Mouse (Mus musculus): ENCODE data around the gene Cdc42bpb. TPM values are rescaled to one million over a fixed set of nuclear protein-coding genes. Genes with fewer than 3 reads are reported as not detected.

The Cdc42bpb gene
- polyA plus RNA-seq, 2 experiments from 2014 or later: 0.32 to 0.43 TPM

- no peak for ATAC-seq
Observed at GRCm38 (mm10) chr12:111385883-111386641, 8.5 kb upstream of the Cdc42bpb start.

DNA sequence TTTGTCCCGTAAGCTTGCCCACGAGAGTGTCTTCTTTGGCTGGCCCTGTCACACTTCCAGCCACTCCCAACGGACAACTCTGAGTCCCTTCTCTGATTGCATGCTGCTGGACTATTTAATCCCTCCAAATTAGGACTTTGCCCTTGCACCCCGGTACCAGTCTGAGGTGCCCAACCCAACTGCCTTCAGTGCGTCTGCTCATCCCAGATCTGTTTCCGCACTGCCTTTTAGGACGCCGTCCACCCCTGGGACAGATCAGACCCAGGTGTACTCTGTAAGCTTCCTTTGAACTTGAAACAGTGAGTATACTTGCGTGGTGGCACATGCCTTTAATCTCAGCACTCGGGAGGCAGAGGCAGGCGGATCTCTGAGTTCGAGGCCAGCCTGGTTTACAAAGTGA lies 1.3 kb upstream of the Cdc42bpb start:
- ATAC-seq: no peak

DNA sequence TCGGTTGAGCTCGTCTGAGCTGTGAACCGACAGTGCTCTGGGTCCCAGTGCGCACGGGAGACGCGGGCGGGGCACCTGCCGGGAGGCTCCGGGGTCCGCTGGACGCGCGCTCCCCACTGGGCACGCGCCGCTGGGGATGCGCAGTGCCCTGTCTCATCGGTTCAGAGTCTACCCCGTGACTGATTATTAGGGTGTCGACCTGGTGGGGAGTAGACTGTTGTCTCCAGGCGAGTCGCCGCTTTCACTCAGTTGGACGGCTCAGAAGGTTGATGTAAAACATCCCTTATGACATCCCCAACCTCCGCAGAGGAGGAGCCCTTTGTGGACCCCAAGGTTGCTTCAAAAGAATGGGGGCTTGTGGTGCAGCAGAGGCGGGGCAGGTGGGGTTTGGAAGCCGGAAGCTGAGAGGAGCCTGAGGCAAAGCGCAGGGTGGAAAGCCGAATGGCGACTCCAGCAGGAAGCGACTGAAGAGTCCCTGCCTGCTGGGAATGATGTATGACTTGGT lies 520 bp upstream of the Cdc42bpb start:
- ATAC-seq: no peak

DNA sequence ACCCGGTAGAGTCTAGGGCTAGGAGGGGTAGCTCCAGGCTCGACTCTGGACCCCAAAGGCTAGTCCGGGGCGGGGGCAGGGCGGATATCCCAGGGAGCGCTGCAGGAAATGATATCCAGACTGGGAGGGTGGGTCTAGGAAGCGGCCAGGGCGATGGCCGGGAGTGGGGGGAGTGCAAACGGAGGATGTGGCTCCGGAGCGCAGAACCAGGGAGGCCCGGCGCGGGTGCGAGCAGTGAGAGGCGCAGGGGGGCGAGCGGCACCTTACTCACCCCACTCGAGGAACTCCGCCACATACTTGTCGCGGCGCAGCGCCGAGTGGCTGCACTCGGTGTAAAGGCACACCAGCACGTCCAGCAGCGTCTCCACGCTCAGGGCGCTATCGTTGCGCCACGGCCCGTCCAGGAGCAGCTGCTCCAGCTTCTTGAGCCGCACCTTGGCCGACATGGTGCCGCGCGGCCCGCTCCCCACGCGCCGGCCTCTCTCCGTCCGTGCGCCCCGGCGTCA lies 639 bp downstream of the Cdc42bpb start:
- no peak for ATAC-seq

GRCm38 (mm10) chr12:111376053-111376452 lies 1.5 kb downstream of the Cdc42bpb start:
- ATAC-seq: no peak

DNA sequence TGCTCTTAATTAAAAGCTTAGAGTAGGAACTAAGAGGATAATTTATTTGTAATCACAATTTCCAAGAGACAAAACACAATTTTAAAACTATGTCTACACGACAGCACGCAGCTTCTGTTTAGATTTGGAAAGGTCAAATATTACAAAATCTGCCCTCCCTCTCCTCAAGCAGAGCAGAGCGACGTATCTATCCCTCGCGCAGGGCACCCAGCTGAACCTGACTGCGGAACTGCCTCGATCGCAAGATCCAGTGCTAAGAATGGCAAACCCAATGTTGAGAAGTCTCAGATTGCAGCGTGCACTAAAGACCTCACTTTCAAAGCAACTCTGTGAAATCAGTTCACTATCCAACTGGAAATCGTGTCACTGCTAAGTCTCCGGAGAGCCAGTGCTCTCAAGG lies 2.0 kb downstream of the Cdc42bpb start:
- no peak for ATAC-seq

DNA sequence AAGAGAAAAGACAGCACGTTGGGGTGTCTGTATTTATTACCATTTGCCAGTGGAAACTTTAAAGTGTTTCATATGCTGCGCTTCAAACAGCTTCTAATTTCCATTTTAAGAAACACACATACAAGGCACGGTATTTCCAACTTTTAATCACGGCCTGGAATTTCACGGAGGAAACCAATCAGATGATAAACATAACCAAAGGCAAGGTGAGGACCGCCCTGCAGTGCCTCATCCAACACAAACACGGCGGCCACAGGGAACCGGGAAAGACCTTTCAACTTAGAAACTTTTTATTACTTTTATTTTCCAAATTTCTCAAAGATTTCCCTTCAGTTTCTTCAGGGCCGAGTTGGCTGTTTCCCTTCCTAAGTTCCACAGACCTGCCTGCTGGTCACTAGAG lies 2.8 kb downstream of the Cdc42bpb start:
- ATAC-seq: no peak

DNA sequence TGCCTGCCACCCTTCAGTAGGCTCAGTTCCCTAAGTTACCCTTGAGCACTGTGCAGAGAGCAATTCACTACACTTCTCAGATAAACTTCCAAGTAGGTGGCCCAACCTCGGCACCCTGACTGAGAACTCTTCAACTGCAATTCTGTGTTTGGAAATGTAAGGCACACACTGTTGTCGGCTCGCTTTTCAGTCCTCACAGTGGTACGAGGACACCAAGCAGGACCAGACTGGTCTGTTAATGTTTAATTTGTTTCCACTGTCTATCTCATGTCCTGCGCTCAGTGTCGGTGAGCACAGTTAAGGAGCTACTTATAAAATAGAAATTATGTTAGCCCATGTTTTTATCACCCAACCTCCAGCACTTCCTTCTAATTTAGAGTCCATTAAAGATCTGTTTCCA lies 4.1 kb downstream of the Cdc42bpb start:
- ATAC-seq: no peak

DNA sequence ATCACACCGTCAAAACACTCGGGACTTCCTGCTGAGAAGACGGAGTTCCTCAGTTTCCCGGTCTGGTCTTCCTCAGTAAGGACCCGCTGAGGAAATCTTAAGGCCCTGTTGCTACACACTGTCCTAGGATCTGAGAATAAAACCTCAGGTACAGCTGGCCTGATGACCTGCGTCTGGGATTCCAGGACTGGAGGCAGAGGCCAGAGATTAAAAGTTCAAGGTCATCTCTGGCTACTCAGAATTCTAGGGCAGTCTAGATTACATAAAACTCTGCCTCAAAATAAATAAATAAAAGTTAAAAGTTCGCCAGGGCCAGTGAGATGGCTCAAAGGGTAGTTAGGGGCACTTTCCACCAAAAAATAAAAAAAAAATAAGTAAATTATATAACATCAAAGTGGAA lies 5.6 kb downstream of the Cdc42bpb start:
- no peak for ATAC-seq

DNA sequence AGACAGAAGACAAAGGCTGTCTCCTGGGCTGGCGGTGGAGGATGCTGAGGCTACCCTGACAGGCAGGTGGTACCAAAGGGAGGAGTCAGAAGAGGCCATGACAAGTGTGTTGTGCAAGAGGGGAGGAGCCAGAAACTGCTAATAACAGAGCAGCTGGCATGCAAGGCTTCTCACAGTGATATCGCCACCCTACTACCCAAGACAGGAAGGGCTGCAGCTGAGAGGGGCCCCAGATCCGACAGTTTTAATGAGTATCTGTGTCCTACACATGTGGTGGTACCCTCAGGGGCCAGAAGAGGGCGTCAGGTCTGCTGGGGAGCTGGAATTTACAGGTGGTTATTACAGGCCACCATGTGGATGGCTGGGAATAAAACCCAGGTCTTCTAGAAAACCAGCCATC lies 7.3 kb downstream of the Cdc42bpb start:
- ATAC-seq: no peak

DNA sequence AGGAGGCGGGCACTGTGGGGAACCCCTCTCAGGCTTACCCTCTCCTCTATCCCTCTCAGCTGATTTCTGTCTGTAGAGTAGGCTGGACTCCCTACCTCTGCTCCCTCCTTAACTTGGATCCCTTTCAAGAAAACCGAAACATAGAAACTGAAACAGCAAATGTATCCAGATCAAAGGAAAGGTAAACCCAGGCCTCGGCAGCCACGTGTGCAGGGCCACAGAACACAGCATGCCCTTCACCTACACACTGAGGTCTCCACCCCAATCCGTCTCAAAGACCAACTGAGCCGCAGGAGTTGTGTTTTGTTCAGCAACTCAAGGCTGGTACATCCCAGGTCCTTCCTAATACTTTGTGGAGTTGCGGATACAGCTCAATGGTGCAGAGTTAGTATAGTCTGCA lies 10.5 kb downstream of the Cdc42bpb start:
- no peak for ATAC-seq

- ATAC-seq: no peak
Observed at GRCm38 (mm10) chr12:111364234-111364633, 13.3 kb downstream of the Cdc42bpb start.

DNA sequence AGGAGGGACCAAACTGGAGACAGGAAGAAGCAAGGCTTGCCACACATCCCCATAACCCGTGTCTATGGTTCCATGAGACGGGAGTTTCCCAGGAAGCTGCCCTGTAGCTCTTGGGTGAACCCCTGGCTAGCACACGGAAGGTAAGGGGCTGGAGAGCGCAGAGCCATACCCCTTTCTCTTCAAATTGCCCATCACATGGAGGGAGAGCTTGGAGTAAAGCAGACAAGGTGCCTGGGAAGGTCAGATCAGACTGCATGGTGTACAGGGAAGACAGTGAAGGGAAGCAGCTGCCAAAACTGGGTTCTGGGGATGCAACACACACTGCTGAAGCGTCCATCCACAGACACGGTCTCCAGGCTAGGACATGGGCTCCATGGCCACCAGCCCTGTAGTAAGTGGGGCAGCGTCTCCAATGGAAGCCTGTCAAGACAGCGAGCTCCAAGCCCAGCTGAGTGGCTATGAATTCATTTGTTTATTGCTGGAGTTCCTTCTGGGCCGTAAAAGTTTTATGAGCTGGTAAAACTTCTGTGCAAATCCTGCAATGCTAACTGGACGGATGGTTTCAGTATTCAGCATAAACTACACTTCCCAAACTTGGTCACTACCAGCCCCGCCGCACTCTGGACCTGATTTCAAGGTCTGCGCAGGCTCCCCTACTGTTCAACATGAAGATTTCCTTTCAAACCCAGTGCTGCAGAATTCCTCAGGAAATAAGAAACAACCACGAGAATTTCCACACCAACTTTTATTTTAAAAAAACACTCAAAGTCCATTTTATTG lies 16.0 kb downstream of the Cdc42bpb start:
- no peak for ATAC-seq

GRCm38 (mm10) chr12:111360671-111361070 lies 16.8 kb downstream of the Cdc42bpb start:
- no peak for ATAC-seq

DNA sequence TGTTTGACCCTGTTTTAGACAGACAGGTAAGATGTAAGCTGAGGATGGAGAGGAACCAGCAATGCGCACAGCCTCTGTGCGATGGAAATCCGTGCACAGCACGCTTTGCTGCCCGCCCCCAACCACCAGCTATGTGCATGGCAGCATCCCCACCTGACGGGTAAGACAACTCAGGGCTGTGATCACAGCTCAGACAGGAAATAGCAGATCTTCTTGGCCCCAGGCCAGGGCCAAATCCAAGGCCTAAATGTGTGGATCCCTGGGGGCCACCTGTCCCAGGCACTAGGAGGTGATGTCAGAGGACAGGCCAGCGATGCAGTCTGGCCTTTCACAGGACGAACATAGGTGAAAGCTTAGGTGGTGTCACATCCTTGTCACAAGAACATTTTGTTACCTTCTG lies 21.3 kb downstream of the Cdc42bpb start:
- ATAC-seq: no peak

GRCm38 (mm10) chr12:111354142-111354541 lies 23.4 kb downstream of the Cdc42bpb start:
- ATAC-seq: no peak

GRCm38 (mm10) chr12:111353439-111353915 lies 24.0 kb downstream of the Cdc42bpb start:
- no peak for ATAC-seq

DNA sequence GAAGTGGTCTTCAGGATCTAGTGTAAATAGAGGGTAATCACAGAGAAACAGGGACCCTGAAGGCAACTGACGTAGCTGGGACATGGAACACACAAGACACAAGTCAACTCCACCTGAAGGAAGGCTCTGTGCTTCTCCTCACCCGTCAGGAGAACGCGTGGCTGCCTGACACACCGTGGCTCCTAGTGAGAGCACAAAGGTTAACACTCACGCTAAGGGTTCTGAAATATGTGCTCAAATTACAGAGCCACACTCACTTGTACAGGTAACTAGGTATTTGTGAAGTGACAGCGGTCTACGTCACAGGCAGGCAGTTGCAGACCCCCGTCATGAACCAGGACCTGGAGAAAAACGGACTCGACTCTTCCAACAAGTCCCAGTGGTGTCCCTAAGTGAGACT lies 24.5 kb downstream of the Cdc42bpb start:
- ATAC-seq: no peak

GRCm38 (mm10) chr12:111352520-111352919 lies 25.0 kb downstream of the Cdc42bpb start:
- no peak for ATAC-seq

DNA sequence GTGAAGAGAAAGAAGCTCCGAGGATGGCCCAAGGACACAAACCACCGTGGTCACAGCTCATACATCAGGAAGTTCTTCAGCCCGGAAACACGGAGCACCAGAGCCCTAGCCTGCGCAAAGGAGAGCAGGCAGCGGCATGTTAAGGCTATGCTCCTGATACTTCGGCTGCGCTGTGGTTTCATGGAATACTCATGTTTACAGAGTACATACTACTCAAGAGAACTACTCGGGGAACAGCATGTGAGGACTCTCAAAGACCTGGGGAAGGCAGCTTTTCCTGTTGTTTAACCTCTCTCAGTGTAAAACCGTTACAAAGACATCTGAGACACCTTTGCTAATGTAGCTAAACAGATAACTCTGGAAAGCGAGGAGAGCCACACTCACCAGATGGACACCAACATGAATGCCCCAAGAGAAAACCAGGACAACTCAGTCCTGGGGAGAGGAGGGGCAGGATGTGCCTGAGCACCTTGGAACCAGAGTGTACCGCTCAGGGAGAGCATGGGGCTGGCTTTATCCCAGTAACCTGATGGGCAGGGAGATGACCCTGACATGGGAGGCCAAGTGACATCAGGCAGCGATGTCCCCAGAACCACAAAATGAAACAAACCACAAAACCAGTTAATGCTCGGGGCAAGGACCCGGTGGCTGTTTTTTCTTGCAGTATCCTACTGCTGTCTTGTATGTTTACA lies 27.8 kb downstream of the Cdc42bpb start:
- ATAC-seq: no peak

DNA sequence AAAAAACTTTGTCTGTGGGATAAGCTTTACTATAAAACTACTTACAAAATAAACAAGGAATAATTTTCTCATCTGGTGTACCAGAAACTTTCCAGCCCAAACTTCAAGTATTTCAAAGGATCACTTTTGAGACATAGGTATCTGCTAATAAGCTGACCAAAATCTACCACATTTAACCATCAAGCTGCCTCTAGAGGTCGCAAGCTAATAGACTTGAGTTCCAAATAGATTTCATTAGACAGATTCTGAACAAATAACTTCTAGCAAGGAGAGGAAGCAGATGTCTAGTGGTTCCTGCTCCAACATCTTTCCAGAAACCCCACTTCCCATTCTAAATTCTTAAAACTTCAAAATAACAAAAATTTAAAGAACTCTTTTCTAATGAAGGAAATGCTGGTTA lies 33.6 kb downstream of the Cdc42bpb start:
- no peak for ATAC-seq

DNA sequence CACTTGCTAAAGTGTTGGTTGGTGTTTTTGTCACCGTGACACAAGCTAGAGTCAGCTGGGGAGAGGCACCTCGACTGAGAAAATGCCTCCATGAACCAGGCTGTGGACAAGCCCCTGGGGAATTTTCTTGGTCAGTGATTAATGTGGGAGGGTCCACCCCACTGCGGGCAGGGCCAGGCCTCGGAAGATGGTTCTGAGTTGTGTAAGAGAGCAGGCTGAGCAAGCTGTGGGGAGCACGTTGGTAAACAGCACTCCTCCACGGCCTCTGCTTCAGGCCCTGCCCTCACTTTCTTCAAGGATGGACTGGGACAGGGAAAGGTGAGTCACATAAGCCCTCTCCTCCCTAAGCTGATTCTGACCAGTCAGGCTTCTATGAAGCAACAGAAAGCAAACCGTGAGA lies 36.8 kb downstream of the Cdc42bpb start:
- ATAC-seq: no peak

DNA sequence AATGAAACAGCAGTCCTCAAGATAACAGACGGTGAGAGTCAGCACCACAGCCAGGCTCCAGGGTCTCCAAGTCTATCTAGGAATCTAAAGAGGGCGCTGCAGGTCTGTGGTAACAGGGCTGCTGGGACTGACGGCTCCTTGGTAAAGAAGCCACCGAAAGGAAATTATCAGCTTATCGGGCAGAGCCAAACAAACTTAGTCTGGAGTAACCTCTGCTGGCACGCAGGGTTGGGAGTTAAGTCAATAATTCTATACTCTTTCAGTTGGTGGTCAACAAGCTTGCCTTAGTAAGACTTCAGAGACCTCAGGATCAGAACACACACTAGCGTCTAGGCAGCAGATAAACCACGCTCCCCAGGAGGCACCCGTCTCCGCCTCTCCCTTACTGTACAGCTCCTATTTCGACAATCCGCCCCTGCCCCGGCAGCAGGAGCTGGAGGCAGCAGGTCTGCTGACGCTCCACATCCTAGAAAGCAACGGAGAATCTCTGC lies 39.6 kb downstream of the Cdc42bpb start:
- ATAC-seq: no peak
